Comparison of ENCODE assay signal across 9 mouse cellular contexts in the genomic region with DNA sequence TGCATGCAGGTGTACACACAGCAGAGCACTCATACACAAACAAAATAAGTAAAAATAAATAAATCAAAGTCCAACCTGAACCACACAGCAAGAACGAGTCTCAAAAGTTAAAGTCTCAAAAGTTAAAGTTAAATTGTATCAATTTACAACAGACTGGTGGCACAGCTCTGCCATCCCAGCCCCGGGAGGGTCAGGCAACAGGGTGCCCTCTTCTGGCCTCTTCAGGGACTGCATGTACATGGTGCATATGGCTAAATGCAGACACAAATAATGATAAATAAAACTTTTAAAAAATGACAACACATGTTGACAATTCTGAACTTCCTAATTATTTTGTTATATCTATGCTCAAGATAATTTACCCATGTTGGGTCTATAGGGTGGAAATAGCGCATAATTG. TPM values are rescaled to one million over a fixed set of nuclear protein-coding genes. Genes with fewer than 3 reads are reported as not detected.
A peak's percentile ranks its signal among the peaks of the same experiment; 100 is the strongest.
DNase-seq lines count a peak whose midpoint lies in the region; ATAC-seq and TF ChIP-seq lines count a peak whose summit lies in the region.
"Had no signal": no experiment of that assay in that cellular context is flagged by ENCODE, and none has a peak within 500 bp of the region (broad histone marks: within the 10 kb centered on the region; RNA-seq: fewer than 3 reads in every experiment).

No protein-coding gene starts in this region.

- no peak overlapping the region for H3K4me3 ChIP-seq in layer of hippocampus, adult 2 months
- H3K4me3 ChIP-seq: neural tube, embryonic 13.5 days had no signal

- peak; percentile 53 for DNase-seq in CD4-positive, CD25-positive, alpha-beta regulatory T cell, adult 2 months (ENCODE audit: low read depth, low spot score)
- DNase-seq in layer of hippocampus, adult 2 months (ENCODE audit: low spot score in 2 of 2) = no peak
- DNase-seq in layer of hippocampus, postnatal 14 days (ENCODE audit: low spot score in 2 of 2) = no peak
- peak; percentile 50 for DNase-seq in embryo, embryonic 10.5 days (ENCODE audit: low spot score)
- no peak for DNase-seq in urinary bladder, postnatal 25 days (ENCODE audit: low spot score)

- H3K27ac ChIP-seq in layer of hippocampus, adult 2 months = no peak overlapping the region
- H3K27ac ChIP-seq: neural tube, embryonic 13.5 days had no signal

- ATAC-seq in CD4-positive, CD25-positive, alpha-beta regulatory T cell, adult 4 months = no peak
- ATAC-seq in megakaryocyte, adult 5-6 weeks (ENCODE audit: poor library complexity, severe bottlenecking) = 0 out of 2 replicates have a peak, but pooled peaks have one; percentile 38
- no peak for ATAC-seq in megakaryocyte-erythroid progenitor cell, adult 5-6 weeks (replicated peaks; ENCODE audit: low FRiP score, low TSS enrichment, poor library complexity, severe bottlenecking)

- TF ChIP-seq CTCF in layer of hippocampus, adult 2 months (conservative IDR thresholded peaks at IDR 0.05) = peak; percentile 75

RNA-seq across cellular contexts. Expression of gene A930018P22Rik, which starts 8.4 kb away (rescaled TPM):
- polyA plus RNA-seq in CD4-positive, CD25-positive, alpha-beta regulatory T cell, adult 4 months (2017; shearing (Covaris generic)) = not detected
- not detected for total RNA-seq in layer of hippocampus, adult 2 months (2021)
- total RNA-seq in layer of hippocampus, postnatal 14 days (2021) = not detected
- total RNA-seq in megakaryocyte, adult 5-6 weeks (2015) = not detected in 2 replicates
- total RNA-seq in megakaryocyte, adult 5-6 weeks (2017) = not detected in 2 replicates
- total RNA-seq in megakaryocyte-erythroid progenitor cell, adult 5-6 weeks (2014; fragmentation: Nextera tagmentation) = 0.42 TPM in 1 of 2 replicates, not detected in the other
- not detected in 2 replicates for total RNA-seq in megakaryocyte-erythroid progenitor cell, adult 5-6 weeks (2017)

RNA-seq across cellular contexts. Expression of gene Cd59a, which starts 35.4 kb away (rescaled TPM):
- under 1 TPM in 1 of 2 experiments, not detected in 1; 0.52 TPM for polyA plus RNA-seq in CD4-positive, CD25-positive, alpha-beta regulatory T cell, adult 4 months (2017; shearing (Covaris generic))
- total RNA-seq in layer of hippocampus, adult 2 months (2021) = 1 to 10 TPM; 3.0 to 4.4 TPM
- total RNA-seq in layer of hippocampus, postnatal 14 days (2021) = 1 to 10 TPM; 4.4 to 5.5 TPM
- total RNA-seq in megakaryocyte, adult 5-6 weeks (2015) = 0.13 and 1.8 TPM in 2 replicates
- total RNA-seq in megakaryocyte, adult 5-6 weeks (2017) = 0.15 and 1.2 TPM in 2 replicates
- 8.8 and 21.7 TPM in 2 replicates for total RNA-seq in megakaryocyte-erythroid progenitor cell, adult 5-6 weeks (2014; fragmentation: Nextera tagmentation)
- 24.2 and 25.3 TPM in 2 replicates for total RNA-seq in megakaryocyte-erythroid progenitor cell, adult 5-6 weeks (2017)

Comparison
In these comparisons a context has a peak if more than half of its experiments do, and no peak if none do; other contexts are left out.
1. DNase-seq: peak in CD4-positive, CD25-positive, alpha-beta regulatory T cell, adult 2 months (single experiment) and embryo, embryonic 10.5 days (single experiment); none in layer of hippocampus, adult 2 months (0 of 2), layer of hippocampus, postnatal 14 days (0 of 2) and urinary bladder, postnatal 25 days (single experiment).